Mouse (Mus musculus) left cerebral cortex, postnatal 36 days (tissue): ENCODE measurements at regions not wholly inside any gene's neighbourhood (a gene's known extent, or its start where the extent isn't known, plus 50 kb on each side); places are given as distances from the start of the nearest gene placed in this dataset.

ENCODE experiments used
- DNase-seq, 2 experiments: peaks; one replicate each; pipeline ENCODE4 v3.0.0; 2021 to 2022; ENCODE audit warnings: low spot score in 2 of 2, mixed read lengths in 1 of 2
- intact Hi-C: fragments of 180-260 bp; cut with DNase I; formaldehyde crosslinking; loops from one replicate; pipeline ENCODE4 v1.15.1; 2025

GRCm38 (mm10) chr13:97309411-97309810 lies 68.5 kb downstream of the Enc1 start:
- DNase-seq = no peak
- intact Hi-C loops = no loop called here

DNA sequence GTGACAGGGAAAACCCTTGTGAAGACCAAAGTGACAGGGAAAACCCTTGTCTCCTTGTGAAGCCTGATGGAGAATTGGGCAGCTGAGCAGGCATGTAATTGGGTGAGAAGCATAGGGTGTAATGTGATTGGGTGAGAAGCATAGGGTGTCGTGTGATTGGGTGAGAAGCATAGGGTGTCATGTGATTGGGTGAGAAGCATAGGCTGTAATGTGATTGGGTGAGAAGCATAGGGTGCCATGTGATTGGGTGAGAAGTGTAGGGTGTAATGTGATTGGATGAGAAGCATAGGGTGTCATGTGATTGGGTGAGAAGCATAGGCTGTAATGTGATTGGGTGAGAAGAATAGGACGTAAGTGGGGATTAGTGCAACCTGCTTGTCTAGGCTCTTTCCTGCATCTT lies 67.5 kb downstream of the Enc1 start:
- intact Hi-C loops = no loop called here
- DNase-seq = no peak
